Mouse (Mus musculus): Measurements from ENCODE around the gene Trem3. TPM values are rescaled to one million over a fixed set of nuclear protein-coding genes. Genes with fewer than 3 reads are reported as not detected.

The Trem3 gene
- polyA plus RNA-seq, 1 experiment, result not detected

DNA sequence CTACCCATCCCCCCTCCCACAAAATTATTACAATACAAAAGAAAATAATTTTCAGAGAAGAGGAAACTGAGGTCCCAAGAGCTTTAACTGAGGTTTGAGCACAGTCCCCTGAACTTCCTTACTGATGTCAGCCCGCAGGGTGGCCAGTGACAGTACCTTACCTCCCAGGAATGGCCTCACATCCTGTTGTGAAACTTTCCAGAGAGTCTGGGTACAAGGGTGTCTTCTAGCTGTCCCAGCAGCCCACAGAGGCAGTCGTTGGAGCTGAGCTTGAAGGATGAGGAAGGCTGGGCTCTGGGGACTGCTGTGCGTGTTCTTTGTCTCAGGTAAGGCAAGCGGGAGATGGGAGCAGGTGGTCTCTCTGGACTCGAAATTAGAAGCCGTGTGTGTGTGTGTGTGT lies 15.1 kb upstream of the Trem3 start, which contains the start of gene Trem1:
Gene Trem1 (plus strand): TSS at position 251 of the 400 bp plus-strand sequence.
- no peak within 1 kb of the TSS for H3K4me3 ChIP-seq (ENCODE audit: low read depth, low read length)
- TF ChIP-seq POLR2A (IDR thresholded peaks at IDR 0.05; ENCODE audit: insufficient read depth, low read length), result no peak
- no peak for TF ChIP-seq EP300 (IDR thresholded peaks at IDR 0.05; ENCODE audit: insufficient read depth, low read depth, low read length)
- TF ChIP-seq CTCF (IDR thresholded peaks at IDR 0.05; ENCODE audit: low read depth, low read length), result no peak
- no peak within 1 kb of the TSS for H3K27ac ChIP-seq (ENCODE audit: insufficient read depth, low read length)
- H3K9ac ChIP-seq (ENCODE audit: low read depth, poor library complexity, severe bottlenecking), result no peak within 1 kb of the TSS
- H3K4me1 ChIP-seq (ENCODE audit: control insufficient read depth, insufficient read depth, low read length), result no peaks in the 10 kb centered on the region
- H3K36me3 ChIP-seq (ENCODE audit: control insufficient read depth, insufficient read depth, low read length, poor library complexity, severe bottlenecking), result no peaks in the 10 kb centered on the region
- no peaks in the 10 kb centered on the region for H3K9me3 ChIP-seq (replicated peaks; ENCODE audit: control insufficient read depth, insufficient read depth, low read length, poor library complexity, severe bottlenecking)
- H3K27me3 ChIP-seq (ENCODE audit: control insufficient read depth, insufficient read depth, low read length, poor library complexity, severe bottlenecking), result no peaks in the 10 kb centered on the region

- Histone ChIP-seq H3K36me3 (ENCODE audit: control insufficient read depth, insufficient read depth, low read length, poor library complexity, severe bottlenecking) (no peaks in the 10 kb centered on the region), H3K9ac (ENCODE audit: low read depth, poor library complexity, severe bottlenecking) (no peak overlapping the region), H3K4me1 (ENCODE audit: control insufficient read depth, insufficient read depth, low read length) (no peaks in the 10 kb centered on the region), H3K27ac (ENCODE audit: insufficient read depth, low read length) (no peak overlapping the region), H3K9me3 (replicated peaks; ENCODE audit: control insufficient read depth, insufficient read depth, low read length, poor library complexity, severe bottlenecking) (no peaks in the 10 kb centered on the region), H3K4me3 (ENCODE audit: low read depth, low read length) (no peak overlapping the region), H3K27me3 (ENCODE audit: control insufficient read depth, insufficient read depth, low read length, poor library complexity, severe bottlenecking) (no peaks in the 10 kb centered on the region)
- no peak for TF ChIP-seq CTCF (IDR thresholded peaks at IDR 0.05; ENCODE audit: low read depth, low read length)
- TF ChIP-seq EP300 (IDR thresholded peaks at IDR 0.05; ENCODE audit: insufficient read depth, low read depth, low read length), result no peak
- no peak for TF ChIP-seq POLR2A (IDR thresholded peaks at IDR 0.05; ENCODE audit: insufficient read depth, low read length)
Measured at GRCm38 (mm10) chr17:48233789-48234188, 13.8 kb upstream of the Trem3 start.

DNA sequence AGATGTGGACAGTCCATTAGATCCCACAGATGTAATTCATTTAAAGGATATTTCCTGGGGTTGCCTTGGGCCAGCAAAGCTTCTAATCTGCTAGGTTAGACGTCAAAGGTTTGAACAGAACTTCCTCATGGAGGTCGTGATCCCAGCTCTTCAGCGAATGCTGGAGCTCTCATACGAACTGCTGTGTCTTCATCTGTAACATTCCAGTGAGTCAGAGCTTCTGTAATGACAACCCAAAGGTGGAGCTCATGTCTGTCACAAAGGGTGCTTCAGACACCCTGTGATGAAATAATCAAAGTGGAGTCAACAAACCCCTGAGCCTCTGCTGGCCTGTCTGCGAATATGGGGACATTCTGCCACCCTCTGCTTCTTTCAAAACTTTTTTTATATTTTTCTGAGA lies 13.0 kb upstream of the Trem3 start:
- H3K9me3 ChIP-seq (replicated peaks; ENCODE audit: control insufficient read depth, insufficient read depth, low read length, poor library complexity, severe bottlenecking), result no peaks in the 10 kb centered on the region
- H3K9ac ChIP-seq (ENCODE audit: low read depth, poor library complexity, severe bottlenecking), result no peak overlapping the region
- H3K36me3 ChIP-seq (ENCODE audit: control insufficient read depth, insufficient read depth, low read length, poor library complexity, severe bottlenecking), result no peaks in the 10 kb centered on the region
- TF ChIP-seq POLR2A (IDR thresholded peaks at IDR 0.05; ENCODE audit: insufficient read depth, low read length), result no peak
- no peak for TF ChIP-seq EP300 (IDR thresholded peaks at IDR 0.05; ENCODE audit: insufficient read depth, low read depth, low read length)
- no peak for TF ChIP-seq CTCF (IDR thresholded peaks at IDR 0.05; ENCODE audit: low read depth, low read length)
- no peaks in the 10 kb centered on the region for H3K27me3 ChIP-seq (ENCODE audit: control insufficient read depth, insufficient read depth, low read length, poor library complexity, severe bottlenecking)
- no peaks in the 10 kb centered on the region for H3K4me1 ChIP-seq (ENCODE audit: control insufficient read depth, insufficient read depth, low read length)
- H3K4me3 ChIP-seq (ENCODE audit: low read depth, low read length), result no peak overlapping the region
- no peak overlapping the region for H3K27ac ChIP-seq (ENCODE audit: insufficient read depth, low read length)

DNA sequence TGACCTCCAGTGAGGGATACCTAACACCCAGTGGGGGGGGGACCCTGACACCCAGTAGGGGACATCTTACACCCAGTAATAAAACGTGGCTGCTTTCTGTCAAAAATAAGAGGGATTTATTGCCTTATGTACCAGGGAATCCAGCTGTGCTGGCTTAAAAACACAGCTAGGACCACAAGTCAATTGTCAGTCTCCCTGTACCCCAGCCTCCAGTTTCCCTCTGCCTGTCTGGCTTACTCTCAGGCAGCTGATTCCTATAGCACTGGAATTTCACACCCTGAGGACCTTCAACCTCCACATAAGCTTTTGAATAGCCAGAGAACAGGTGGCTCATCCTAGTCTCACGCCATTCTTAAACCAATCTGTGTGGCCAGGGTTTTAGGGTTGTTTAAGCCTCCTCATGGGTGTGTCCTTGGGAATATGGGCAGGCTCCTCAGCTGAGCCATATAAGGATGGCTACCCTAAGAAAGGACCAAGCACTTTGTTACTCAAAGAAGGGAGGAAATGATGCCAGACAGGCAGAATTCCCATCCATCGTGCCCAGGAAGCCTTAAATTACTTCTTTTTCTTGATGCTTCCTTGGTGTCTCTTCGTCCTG lies 11.7 kb upstream of the Trem3 start:
- no peak overlapping the region for H3K4me3 ChIP-seq (ENCODE audit: low read depth, low read length)
- no peak overlapping the region for H3K9ac ChIP-seq (ENCODE audit: low read depth, poor library complexity, severe bottlenecking)

GRCm38 (mm10) chr17:48237621-48238020 lies 10.0 kb upstream of the Trem3 start:
- H3K4me1 ChIP-seq (ENCODE audit: control insufficient read depth, insufficient read depth, low read length), result no peaks in the 10 kb centered on the region
- H3K4me3 ChIP-seq (ENCODE audit: low read depth, low read length), result no peak overlapping the region

More for the DNA sequence above, 11.7 kb upstream of the Trem3 start:
- no peaks in the 10 kb centered on the region for H3K27me3 ChIP-seq (ENCODE audit: control insufficient read depth, insufficient read depth, low read length, poor library complexity, severe bottlenecking)
- TF ChIP-seq POLR2A (IDR thresholded peaks at IDR 0.05; ENCODE audit: insufficient read depth, low read length), result no peak
- TF ChIP-seq CTCF (IDR thresholded peaks at IDR 0.05; ENCODE audit: low read depth, low read length), result no peak
- no peak for TF ChIP-seq EP300 (IDR thresholded peaks at IDR 0.05; ENCODE audit: insufficient read depth, low read depth, low read length)
- H3K27ac ChIP-seq (ENCODE audit: insufficient read depth, low read length), result no peak overlapping the region
- no peaks in the 10 kb centered on the region for H3K9me3 ChIP-seq (replicated peaks; ENCODE audit: control insufficient read depth, insufficient read depth, low read length, poor library complexity, severe bottlenecking)
- H3K36me3 ChIP-seq (ENCODE audit: control insufficient read depth, insufficient read depth, low read length, poor library complexity, severe bottlenecking), result no peaks in the 10 kb centered on the region
- H3K4me1 ChIP-seq (ENCODE audit: control insufficient read depth, insufficient read depth, low read length), result no peaks in the 10 kb centered on the region

GRCm38 (mm10) chr17:48249039-48249438 lies 1.5 kb downstream of the Trem3 start:
- no peaks in the 10 kb centered on the region for H3K4me1 ChIP-seq (ENCODE audit: control insufficient read depth, insufficient read depth, low read length)

More at GRCm38 (mm10) chr17:48237621-48238020, 10.0 kb upstream of the Trem3 start:
- Histone ChIP-seq H3K9ac (ENCODE audit: low read depth, poor library complexity, severe bottlenecking) (no peak overlapping the region), H3K27ac (ENCODE audit: insufficient read depth, low read length) (no peak overlapping the region), H3K27me3 (ENCODE audit: control insufficient read depth, insufficient read depth, low read length, poor library complexity, severe bottlenecking) (no peaks in the 10 kb centered on the region), H3K36me3 (ENCODE audit: control insufficient read depth, insufficient read depth, low read length, poor library complexity, severe bottlenecking) (no peaks in the 10 kb centered on the region), H3K9me3 (replicated peaks; ENCODE audit: control insufficient read depth, insufficient read depth, low read length, poor library complexity, severe bottlenecking) (no peaks in the 10 kb centered on the region)
- no peak for TF ChIP-seq EP300 (IDR thresholded peaks at IDR 0.05; ENCODE audit: insufficient read depth, low read depth, low read length)
- TF ChIP-seq POLR2A (IDR thresholded peaks at IDR 0.05; ENCODE audit: insufficient read depth, low read length), result no peak
- TF ChIP-seq CTCF (IDR thresholded peaks at IDR 0.05; ENCODE audit: low read depth, low read length), result no peak

More at GRCm38 (mm10) chr17:48249039-48249438, 1.5 kb downstream of the Trem3 start:
- TF ChIP-seq CTCF (IDR thresholded peaks at IDR 0.05; ENCODE audit: low read depth, low read length) (no peak), POLR2A (IDR thresholded peaks at IDR 0.05; ENCODE audit: insufficient read depth, low read length) (no peak), EP300 (IDR thresholded peaks at IDR 0.05; ENCODE audit: insufficient read depth, low read depth, low read length) (no peak)
- Histone ChIP-seq H3K36me3 (ENCODE audit: control insufficient read depth, insufficient read depth, low read length, poor library complexity, severe bottlenecking) (no peaks in the 10 kb centered on the region), H3K4me3 (ENCODE audit: low read depth, low read length) (no peak overlapping the region), H3K27ac (ENCODE audit: insufficient read depth, low read length) (no peak overlapping the region), H3K27me3 (ENCODE audit: control insufficient read depth, insufficient read depth, low read length, poor library complexity, severe bottlenecking) (no peaks in the 10 kb centered on the region), H3K9ac (ENCODE audit: low read depth, poor library complexity, severe bottlenecking) (no peak overlapping the region), H3K9me3 (replicated peaks; ENCODE audit: control insufficient read depth, insufficient read depth, low read length, poor library complexity, severe bottlenecking) (no peaks in the 10 kb centered on the region)

Data from ES-Bruce4 (cell line).